Mouse (Mus musculus): ENCODE measurements around the gene Igdcc4. TPM values are rescaled to one million over a fixed set of nuclear protein-coding genes. Genes with fewer than 3 reads are reported as not detected.

Gene Igdcc4
- total and polyA plus RNA-seq, 3 experiments = under 0.01 to 0.14 TPM; not detected in 1

- TF ChIP-seq MAX (IDR thresholded peaks at IDR 0.05; ENCODE audit: low read length) (no peak), CTCF (IDR thresholded peaks at IDR 0.05 in 2 of 3, conservative IDR thresholded peaks at IDR 0.05 in 1 of 3; ENCODE audit: control insufficient read depth in 1 of 3, insufficient read depth in 1 of 3, low read depth in 2 of 3, low read length in 3 of 3, poor library complexity in 1 of 3, severe bottlenecking in 1 of 3) (no peak), E2F4 (IDR thresholded peaks at IDR 0.05; ENCODE audit: borderline replicate concordance, low read depth, low read length) (no peak), RAD21 (IDR thresholded peaks at IDR 0.05; ENCODE audit: low read depth, low read length) (no peak), MEF2A (IDR thresholded peaks at IDR 0.05; ENCODE audit: extremely low read depth, insufficient replicate concordance, low read depth, low read length, poor library complexity, severe bottlenecking) (no peak)
- no peak overlapping the region for H3K27ac ChIP-seq (ENCODE audit: control insufficient read depth, low read depth, low read length)
These were observed 55.3 kb downstream of the Igdcc4 start for GRCm38 (mm10) chr9:65156604-65157003.

GRCm38 (mm10) chr9:65157631-65158030, 56.3 kb downstream of the Igdcc4 start:
- no peaks in the 10 kb centered on the region for H3K79me2 ChIP-seq (ENCODE audit: control insufficient read depth, insufficient read depth, low read length, poor library complexity)
- no peak overlapping the region for H3K9ac ChIP-seq (ENCODE audit: control insufficient read depth, low read depth, low read length, poor library complexity, severe bottlenecking)
- no peak overlapping the region for H3K27ac ChIP-seq (ENCODE audit: control insufficient read depth, low read depth, low read length)
- H3K36me3 ChIP-seq (ENCODE audit: control insufficient read depth in 1 of 2, insufficient read depth in 2 of 2, low read length in 2 of 2) = no peaks in the 10 kb centered on the region
- DNase-seq (ENCODE audit: low read depth, low spot score) = no peak
- peaks cover 0 to 4% of the 10 kb centered on the region in 2 experiments; a peak in 3 of 4 replicates for H3K27me3 ChIP-seq (ENCODE audit: control insufficient read depth in 1 of 2, insufficient read depth in 2 of 2, low read length in 2 of 2)
- no peaks in the 10 kb centered on the region for H3K4me1 ChIP-seq (ENCODE audit: control insufficient read depth in 1 of 2, insufficient read depth in 2 of 2, low read length in 2 of 2)
- H3K9me3 ChIP-seq (replicated peaks; ENCODE audit: insufficient read depth, low read length) = no peaks in the 10 kb centered on the region
- TF ChIP-seq MYC (IDR thresholded peaks at IDR 0.05; ENCODE audit: low read depth, low read length) (no peak), TBP (IDR thresholded peaks at IDR 0.05; ENCODE audit: low read depth, low read length) (no peak)
- no peak overlapping the region for H3K4me3 ChIP-seq (ENCODE audit: control insufficient read depth in 1 of 2, insufficient read depth in 1 of 2, low read depth in 2 of 2, low read length in 2 of 2)

More at GRCm38 (mm10) chr9:65156604-65157003, 55.3 kb downstream of the Igdcc4 start:
- Histone ChIP-seq H3K9ac (ENCODE audit: control insufficient read depth, low read depth, low read length, poor library complexity, severe bottlenecking) (no peak overlapping the region), H3K4me1 (ENCODE audit: control insufficient read depth in 1 of 2, insufficient read depth in 2 of 2, low read length in 2 of 2) (no peaks in the 10 kb centered on the region), H3K27me3 (ENCODE audit: control insufficient read depth in 1 of 2, insufficient read depth in 2 of 2, low read length in 2 of 2) (peaks cover 0 to 4% of the 10 kb centered on the region in 2 experiments; a peak in 3 of 4 replicates), H3K4me3 (ENCODE audit: control insufficient read depth in 1 of 2, insufficient read depth in 1 of 2, low read depth in 2 of 2, low read length in 2 of 2) (no peak overlapping the region), H3K36me3 (ENCODE audit: control insufficient read depth in 1 of 2, insufficient read depth in 2 of 2, low read length in 2 of 2) (no peaks in the 10 kb centered on the region), H3K79me2 (ENCODE audit: control insufficient read depth, insufficient read depth, low read length, poor library complexity) (no peaks in the 10 kb centered on the region), H3K9me3 (replicated peaks; ENCODE audit: insufficient read depth, low read length) (no peaks in the 10 kb centered on the region)
- no peak for DNase-seq (ENCODE audit: low read depth, low spot score)

- TF ChIP-seq SIN3A (IDR thresholded peaks at IDR 0.05; ENCODE audit: low read length) (no peak), MAFK (IDR thresholded peaks at IDR 0.05; ENCODE audit: borderline replicate concordance, low read depth, low read length) (no peak), POLR2A (IDR thresholded peaks at IDR 0.05; ENCODE audit: control insufficient read depth in 1 of 2, insufficient read depth in 1 of 2, low read depth in 1 of 2, low read length in 2 of 2, poor library complexity in 1 of 2) (no peak), KAT2A (conservative IDR thresholded peaks at IDR 0.05; ENCODE audit: low read depth, low read length) (no peak), GATA1 (IDR thresholded peaks at IDR 0.05; ENCODE audit: low read depth, low read length) (no peak), ZKSCAN1 (IDR thresholded peaks at IDR 0.05; ENCODE audit: low read depth, low read length) (no peak), TAL1 (IDR thresholded peaks at IDR 0.05; ENCODE audit: low read length) (no peak), POLR2AphosphoS2 (IDR thresholded peaks at IDR 0.05; ENCODE audit: low read length) (no peak), SMC3 (IDR thresholded peaks at IDR 0.05; ENCODE audit: low read depth, low read length) (no peak), ELF1 (IDR thresholded peaks at IDR 0.05; ENCODE audit: low read depth, low read length) (no peak), HCFC1 (IDR thresholded peaks at IDR 0.05; ENCODE audit: low read depth, low read length) (no peak), GABPA (IDR thresholded peaks at IDR 0.05; ENCODE audit: low read depth, low read length) (no peak), MYC (IDR thresholded peaks at IDR 0.05; ENCODE audit: low read depth, low read length) (no peak), MEF2A (IDR thresholded peaks at IDR 0.05; ENCODE audit: extremely low read depth, insufficient replicate concordance, low read depth, low read length, poor library complexity, severe bottlenecking) (no peak), BHLHE40 (IDR thresholded peaks at IDR 0.05; ENCODE audit: borderline replicate concordance, low read depth, low read length) (no peak), NELFE (IDR thresholded peaks at IDR 0.05; ENCODE audit: low read depth, low read length) (no peak), NRF1 (IDR thresholded peaks at IDR 0.05; ENCODE audit: insufficient read depth, low read depth, low read length, poor library complexity, severe bottlenecking) (no peak)
- no peak for DNase-seq (ENCODE audit: low read depth, low spot score)
- H3K27ac ChIP-seq (ENCODE audit: control insufficient read depth, low read depth, low read length) = no peak overlapping the region
- H3K4me3 ChIP-seq (ENCODE audit: control insufficient read depth in 1 of 2, insufficient read depth in 1 of 2, low read depth in 2 of 2, low read length in 2 of 2) = no peak overlapping the region
- peaks cover 0 to 5% of the 10 kb centered on the region in 2 experiments for H3K27me3 ChIP-seq (ENCODE audit: control insufficient read depth in 1 of 2, insufficient read depth in 2 of 2, low read length in 2 of 2)
- no peaks in the 10 kb centered on the region for H3K79me2 ChIP-seq (ENCODE audit: control insufficient read depth, insufficient read depth, low read length, poor library complexity)
- H3K4me1 ChIP-seq (ENCODE audit: control insufficient read depth in 1 of 2, insufficient read depth in 2 of 2, low read length in 2 of 2) = no peaks in the 10 kb centered on the region
- H3K9ac ChIP-seq (ENCODE audit: control insufficient read depth, low read depth, low read length, poor library complexity, severe bottlenecking) = no peak overlapping the region
- H3K9me3 ChIP-seq (replicated peaks; ENCODE audit: insufficient read depth, low read length) = no peaks in the 10 kb centered on the region
- no peaks in the 10 kb centered on the region for H3K36me3 ChIP-seq (ENCODE audit: control insufficient read depth in 1 of 2, insufficient read depth in 2 of 2, low read length in 2 of 2)
These were observed 59.9 kb downstream of the Igdcc4 start for GRCm38 (mm10) chr9:65161188-65161587.
